Mouse (Mus musculus): ENCODE measurements around the gene Fam126a. TPM values are rescaled to one million over a fixed set of nuclear protein-coding genes. Genes with fewer than 3 reads are reported as not detected.
"Not testable (repeated sequence)": the region's sequence is repeated elsewhere in the genome, so short reads cannot be mapped to it uniquely, and the experiment has no call there.

Gene Fam126a
- total RNA-seq, 2 experiments from 2014 or later: 46.6 to 58.4 TPM

GRCm38 (mm10) chr5:23921316-23921715, 109.2 kb downstream of the Fam126a start:
- ATAC-seq (replicated peaks; ENCODE audit: low FRiP score, low TSS enrichment, poor library complexity, severe bottlenecking): no peak

GRCm38 (mm10) chr5:23919892-23920731, 110.4 kb downstream of the Fam126a start:
- no peak for ATAC-seq (replicated peaks; ENCODE audit: low FRiP score, low TSS enrichment, poor library complexity, severe bottlenecking)

GRCm38 (mm10) chr5:23917301-23917700, 113.2 kb downstream of the Fam126a start:
- ATAC-seq (replicated peaks; ENCODE audit: low FRiP score, low TSS enrichment, poor library complexity, severe bottlenecking): 0 out of 2 replicates have a peak, but pooled peaks have one; percentile 48

- no peak for ATAC-seq (replicated peaks; ENCODE audit: low FRiP score, low TSS enrichment, poor library complexity, severe bottlenecking)
Observed at GRCm38 (mm10) chr5:23911556-23911955, 118.9 kb downstream of the Fam126a start.

- no peak for ATAC-seq (replicated peaks; ENCODE audit: low FRiP score, low TSS enrichment, poor library complexity, severe bottlenecking)
Observed at GRCm38 (mm10) chr5:23909256-23909655, 121.2 kb downstream of the Fam126a start.

GRCm38 (mm10) chr5:23908486-23909090, 121.9 kb downstream of the Fam126a start:
- no peak for ATAC-seq (replicated peaks; ENCODE audit: low FRiP score, low TSS enrichment, poor library complexity, severe bottlenecking)

GRCm38 (mm10) chr5:23902221-23902620, 128.3 kb downstream of the Fam126a start:
- no peak for ATAC-seq (replicated peaks; ENCODE audit: low FRiP score, low TSS enrichment, poor library complexity, severe bottlenecking)

- ATAC-seq (replicated peaks; ENCODE audit: low FRiP score, low TSS enrichment, poor library complexity, severe bottlenecking): no peak
Observed at GRCm38 (mm10) chr5:23900190-23900589, 130.3 kb downstream of the Fam126a start.

GRCm38 (mm10) chr5:23893864-23894771, 136.4 kb downstream of the Fam126a start:
- ATAC-seq (replicated peaks; ENCODE audit: low FRiP score, low TSS enrichment, poor library complexity, severe bottlenecking): peak; percentile 61

GRCm38 (mm10) chr5:23893156-23893863, 137.2 kb downstream of the Fam126a start:
- no peak for ATAC-seq (replicated peaks; ENCODE audit: low FRiP score, low TSS enrichment, poor library complexity, severe bottlenecking)

- peak; percentile 63 for ATAC-seq (replicated peaks; ENCODE audit: low FRiP score, low TSS enrichment, poor library complexity, severe bottlenecking)
Observed at GRCm38 (mm10) chr5:23890734-23891133, 139.8 kb downstream of the Fam126a start.

- peak; percentile 60; the same call in 1 of the 2 replicates for ATAC-seq (replicated peaks; ENCODE audit: low FRiP score, low TSS enrichment, poor library complexity, severe bottlenecking)
Observed at GRCm38 (mm10) chr5:23889461-23889860, 141.0 kb downstream of the Fam126a start.

GRCm38 (mm10) chr5:23887111-23887510, 143.4 kb downstream of the Fam126a start:
- no peak for ATAC-seq (replicated peaks; ENCODE audit: low FRiP score, low TSS enrichment, poor library complexity, severe bottlenecking)

GRCm38 (mm10) chr5:23874457-23874856, 156.0 kb downstream of the Fam126a start:
- ATAC-seq (replicated peaks; ENCODE audit: low FRiP score, low TSS enrichment, poor library complexity, severe bottlenecking): peak; percentile 26; the same call in 1 of the 2 replicates

- no peak for ATAC-seq (replicated peaks; ENCODE audit: low FRiP score, low TSS enrichment, poor library complexity, severe bottlenecking)
Observed at GRCm38 (mm10) chr5:23872586-23872985, 157.9 kb downstream of the Fam126a start.

- not testable (repeated sequence) for ATAC-seq (replicated peaks; ENCODE audit: low FRiP score, low TSS enrichment, poor library complexity, severe bottlenecking)
Observed at GRCm38 (mm10) chr5:23871323-23871722, 159.2 kb downstream of the Fam126a start.

GRCm38 (mm10) chr5:23865941-23866340, 164.5 kb downstream of the Fam126a start:
- no peak for ATAC-seq (replicated peaks; ENCODE audit: low FRiP score, low TSS enrichment, poor library complexity, severe bottlenecking)

All from megakaryocyte-erythroid progenitor cell, adult 5-6 weeks (primary cell).